Mouse (Mus musculus) embryonic facial prominence, embryonic 14.5 days (tissue): ENCODE results near the gene Snx32. TPM values are rescaled to one million over a fixed set of nuclear protein-coding genes. Genes with fewer than 3 reads are reported as not detected.

Source experiments
- ATAC-seq: fragments of 200-750 bp; cut with Nextera tagmentation; 2 replicates; pipeline ENCODE4 v1.8.0; 2017; ENCODE audit warnings: low read depth, moderate number of reproducible peaks, moderate TSS enrichment
- DNase-seq: peaks from one replicate; pipeline ENCODE4 v3.0.0-alpha.2; 2015; ENCODE audit warnings: low spot score
- H3K27ac ChIP-seq: fragments of 300-500 bp; sonication (generic); replicated peaks from 2 replicates; pipeline ENCODE4 v1.5.1; 2014; ENCODE audit warnings: low read depth, mild to moderate bottlenecking, low read length, moderate library complexity
- H3K27me3 ChIP-seq: fragments of 300-500 bp; sonication (generic); replicated peaks from 2 replicates; pipeline ENCODE4 v1.6.1; 2014; ENCODE audit warnings: low read length; ENCODE audit not compliant: control insufficient read depth, insufficient read depth
- H3K36me3 ChIP-seq: fragments of 300-500 bp; sonication (generic); 2 replicates; pipeline ENCODE4 v1.6.1; 2014; ENCODE audit warnings: low read length, mixed read lengths; ENCODE audit not compliant: control insufficient read depth, insufficient read depth
- H3K4me1 ChIP-seq: fragments of 300-500 bp; sonication (generic); 2 replicates; pipeline ENCODE4 v1.6.1; 2014; ENCODE audit warnings: antibody characterized with exemption, low read length; ENCODE audit not compliant: control insufficient read depth, insufficient read depth
- H3K4me2 ChIP-seq: fragments of 300-500 bp; sonication (generic); 2 replicates; pipeline ENCODE4 v1.6.1; 2014; ENCODE audit warnings: low read depth, mild to moderate bottlenecking, low read length, moderate library complexity, mixed read lengths
- H3K4me3 ChIP-seq: fragments of 300-500 bp; sonication (generic); 2 replicates; pipeline ENCODE4 v1.5.1; 2014; ENCODE audit warnings: low read depth, mild to moderate bottlenecking, low read length
- H3K9ac ChIP-seq: fragments of 300-500 bp; sonication (generic); 2 replicates; pipeline ENCODE4 v1.6.1; 2014; ENCODE audit warnings: low read depth, mild to moderate bottlenecking, low read length, moderate library complexity, mixed read lengths
- H3K9me3 ChIP-seq: fragments of 300-500 bp; sonication (generic); 2 replicates; pipeline ENCODE4 v1.6.1; 2016; ENCODE audit warnings: low read length; ENCODE audit not compliant: control insufficient read depth
- WGBS: fragments of 180-500 bp; shearing (Covaris S2); extraction: QIAGEN DNeasy Blood & Tissue Kit; methylation state at CpG from one replicate; pipeline ENCODE4 v1.1.7; 2014; 5-methylcytosine and 5-hydroxymethylcytosine counted together
- polyA plus RNA-seq: library from polyadenylated mRNA; unstranded; fragments of >200 nt; fragmentation: Nextera tagmentation; extraction: Ambion mirVana; gene quantifications from 2 replicates; pipeline ENCODE4 v1.2.1, GENCODE M21; 2014

The Snx32 gene
- polyA plus RNA-seq, 1 experiment from 2014 or later: 10.7 TPM

- Histone ChIP-seq H3K9me3 (no peaks in the 10 kb centered on the region), H3K27me3 (no peaks in the 10 kb centered on the region), H3K4me1 (0 out of 2 replicates have a peak, but pooled peaks cover 3% of the 10 kb centered on the region), H3K27ac (no peak within 1 kb of the TSS), H3K4me2 (no peak within 1 kb of the TSS), H3K36me3 (peaks cover 42% of the 10 kb centered on the region), H3K9ac (no peak within 1 kb of the TSS), H3K4me3 (no peak within 1 kb of the TSS)
- 51% methylated on average over 5 of the region's 5 CpGs for WGBS
- ATAC-seq (no peak), DNase-seq (no peak)
Measured at GRCm38 (mm10) chr19:5468374-5468773, 42.0 kb downstream of the Snx32 start, which contains the start of gene Ctsw. Ctsw (minus strand) TSS chr19:5468507.

DNA sequence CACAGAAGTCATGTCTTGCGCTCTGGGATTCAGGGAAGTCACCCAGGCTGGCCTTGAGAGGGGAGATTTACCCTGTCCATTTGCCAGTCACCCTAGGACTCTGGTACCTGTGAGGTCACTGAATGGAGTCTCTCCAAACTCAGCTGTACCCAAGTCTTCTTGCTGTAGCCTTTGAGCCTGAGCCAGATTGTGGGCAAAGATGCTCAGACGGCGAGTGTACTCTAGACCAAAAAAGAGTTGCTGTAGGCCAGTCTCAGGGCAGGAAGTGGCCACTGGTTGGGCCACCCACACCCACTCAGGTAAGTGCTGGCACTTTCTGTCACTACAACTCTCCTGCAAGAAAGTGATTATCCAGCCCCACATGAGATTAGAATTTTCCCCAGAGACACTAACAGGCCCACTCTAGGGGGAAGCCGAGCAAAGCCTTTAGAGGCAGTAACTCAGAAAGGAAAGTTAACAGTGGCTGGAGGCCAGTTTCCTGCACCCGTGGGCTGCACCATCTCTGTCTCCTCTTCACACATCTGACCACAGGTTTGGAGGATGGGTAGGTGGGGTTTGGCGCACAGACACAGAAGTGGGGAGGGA is 43.3 kb downstream of the Snx32 start:
- 92% methylated on average over 6 of the region's 6 CpGs for WGBS

DNA sequence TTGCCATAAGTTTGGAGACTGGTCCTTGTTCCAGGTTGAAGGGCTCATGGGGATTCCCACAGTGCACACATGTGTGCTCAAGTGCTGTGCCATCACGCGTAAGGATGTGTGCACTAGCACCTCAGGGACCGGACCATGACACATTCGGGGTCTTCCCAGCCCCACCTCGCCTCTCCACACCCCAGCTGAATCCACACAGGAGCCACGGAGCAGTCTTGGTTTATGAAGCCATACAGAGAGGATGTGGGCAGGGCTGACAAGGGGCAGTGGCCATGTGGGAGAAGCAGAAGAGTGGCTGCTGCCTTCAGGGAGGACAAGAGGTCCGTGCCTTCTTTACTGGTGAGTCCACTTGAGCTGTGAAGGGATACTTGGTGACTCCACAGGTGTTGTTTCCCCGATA is 45.3 kb downstream of the Snx32 start:
- Histone ChIP-seq H3K4me1 (peaks cover 10% of the 10 kb centered on the region), H3K4me2 (no peak overlapping the region), H3K9ac (no peak overlapping the region), H3K27ac (no peak overlapping the region), H3K4me3 (no peak overlapping the region), H3K27me3 (no peaks in the 10 kb centered on the region), H3K9me3 (no peaks in the 10 kb centered on the region), H3K36me3 (peaks cover 53% of the 10 kb centered on the region)
- DNase-seq: no peak
- 94% methylated on average over 8 of the region's 8 CpGs for WGBS
- ATAC-seq: no peak

More for the DNA sequence above, 43.3 kb downstream of the Snx32 start:
- Histone ChIP-seq H3K9ac (no peak overlapping the region), H3K9me3 (no peaks in the 10 kb centered on the region), H3K36me3 (peaks cover 53% of the 10 kb centered on the region), H3K4me3 (no peak overlapping the region), H3K4me1 (0 out of 2 replicates have a peak, but pooled peaks cover 3% of the 10 kb centered on the region), H3K27ac (no peak overlapping the region), H3K4me2 (no peak overlapping the region), H3K27me3 (no peaks in the 10 kb centered on the region)
- ATAC-seq (no peak), DNase-seq (no peak)

DNA sequence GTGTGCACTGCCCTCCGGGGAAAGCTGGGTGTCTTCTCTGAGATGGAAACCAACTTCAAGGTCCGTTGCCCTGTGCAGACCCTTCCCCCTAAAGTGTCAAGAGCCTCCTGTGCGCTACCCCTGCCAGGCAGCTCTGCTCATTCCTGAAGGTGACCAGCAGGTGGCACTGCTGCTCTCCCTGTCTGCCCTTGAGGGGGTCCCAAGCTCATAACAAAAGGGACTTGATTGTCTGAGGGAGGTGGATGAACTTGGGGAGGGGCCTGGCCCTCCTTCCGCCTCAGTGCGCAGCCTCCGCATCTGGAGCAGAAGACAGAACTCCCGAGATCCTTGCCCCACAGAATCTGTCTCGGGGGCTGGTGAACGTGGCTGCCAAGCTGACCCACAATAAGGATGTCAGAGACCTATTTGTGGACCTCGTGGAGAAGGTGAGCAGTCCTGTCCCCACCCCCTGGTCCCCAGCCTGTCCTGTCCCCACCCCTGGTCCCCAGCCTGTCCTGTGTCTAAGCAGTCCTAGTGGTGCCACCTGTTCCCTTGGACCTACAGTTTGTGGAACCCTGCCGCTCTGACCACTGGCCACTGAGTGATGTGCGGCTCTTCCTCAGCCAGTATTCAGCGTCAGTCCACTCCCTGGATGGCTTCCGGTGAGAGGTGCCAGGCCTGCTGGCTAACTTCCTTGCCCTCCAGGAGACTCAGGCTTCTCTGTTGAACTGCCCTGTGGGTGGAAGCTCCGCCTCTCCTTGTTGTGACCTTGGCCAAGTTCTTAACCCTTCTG is 46.4 kb downstream of the Snx32 start:
- DNase-seq: peak; percentile 86
- Histone ChIP-seq H3K4me1 (peaks cover 13% of the 10 kb centered on the region), H3K9me3 (no peaks in the 10 kb centered on the region), H3K4me2 (peak overlapping the region; percentile 46), H3K27me3 (no peaks in the 10 kb centered on the region), H3K4me3 (peak overlapping the region; percentile 23), H3K9ac (peak overlapping the region; percentile 59), H3K27ac (0 out of 2 replicates have a peak overlapping the region, but pooled peaks have one; percentile 42), H3K36me3 (peaks cover 53% of the 10 kb centered on the region)
- 35% methylated on average over 15 of the region's 15 CpGs for WGBS
- peak; percentile 73; the same call in 1 of the 2 replicates for ATAC-seq

DNA sequence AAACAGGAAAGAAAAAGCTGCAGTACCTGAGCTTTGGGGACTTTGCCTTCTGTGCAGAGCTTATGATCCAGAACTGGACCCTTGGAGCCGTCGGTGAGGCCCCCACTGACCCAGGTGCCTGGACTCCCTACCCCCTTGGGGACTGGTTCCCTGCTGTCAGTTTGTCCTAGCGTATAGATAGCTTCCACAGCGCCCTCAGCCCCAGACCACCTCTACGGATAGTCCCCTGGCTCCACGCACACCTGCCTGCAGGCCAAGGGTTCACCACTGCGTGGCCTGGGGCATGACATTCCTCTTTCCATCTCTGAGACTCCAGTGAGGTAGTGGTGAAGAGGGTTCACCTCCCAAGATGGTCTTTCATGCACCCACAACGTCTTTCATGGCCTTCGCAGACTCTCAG is 47.1 kb downstream of the Snx32 start:
- H3K4me3 ChIP-seq: no peak overlapping the region
- no peaks in the 10 kb centered on the region for H3K9me3 ChIP-seq
- no peak for DNase-seq
- H3K27me3 ChIP-seq: no peaks in the 10 kb centered on the region
- H3K27ac ChIP-seq: no peak overlapping the region
- peaks cover 53% of the 10 kb centered on the region for H3K36me3 ChIP-seq
- H3K4me1 ChIP-seq: peaks cover 13% of the 10 kb centered on the region
- 83% methylated on average over 9 of the region's 9 CpGs for WGBS
- H3K4me2 ChIP-seq: no peak overlapping the region
- no peak for ATAC-seq
- no peak overlapping the region for H3K9ac ChIP-seq

DNA sequence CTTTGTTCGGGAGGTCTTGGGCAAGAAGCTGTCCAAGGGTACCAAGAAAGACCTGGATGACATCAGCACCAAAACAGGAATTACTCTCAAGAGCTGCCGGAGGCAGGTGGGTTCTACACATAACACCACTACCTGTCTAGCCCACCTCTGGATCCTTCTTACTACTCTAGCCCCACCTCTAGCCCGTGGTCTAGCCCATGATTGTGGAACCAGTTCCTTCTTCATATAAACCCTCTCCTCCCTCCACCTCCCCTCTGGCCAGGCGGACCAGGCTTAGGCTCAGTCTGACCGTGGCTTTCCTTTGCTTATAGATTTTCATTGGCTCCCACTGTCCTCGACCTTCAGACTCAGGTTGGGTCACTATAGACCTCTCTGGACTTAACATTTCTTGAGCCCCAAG is 48.9 kb downstream of the Snx32 start:
- peaks cover 16% of the 10 kb centered on the region for H3K4me1 ChIP-seq
- peak overlapping the region; percentile 96 for H3K4me2 ChIP-seq
- peaks cover 36% of the 10 kb centered on the region for H3K36me3 ChIP-seq
- DNase-seq: no peak
- peak overlapping the region; percentile 68 for H3K4me3 ChIP-seq
- peak overlapping the region; percentile 71 for H3K9ac ChIP-seq
- 82% methylated on average over 6 of the region's 6 CpGs for WGBS
- H3K9me3 ChIP-seq: no peaks in the 10 kb centered on the region
- H3K27me3 ChIP-seq: no peaks in the 10 kb centered on the region
- no peak for ATAC-seq
- H3K27ac ChIP-seq: no peak overlapping the region

DNA sequence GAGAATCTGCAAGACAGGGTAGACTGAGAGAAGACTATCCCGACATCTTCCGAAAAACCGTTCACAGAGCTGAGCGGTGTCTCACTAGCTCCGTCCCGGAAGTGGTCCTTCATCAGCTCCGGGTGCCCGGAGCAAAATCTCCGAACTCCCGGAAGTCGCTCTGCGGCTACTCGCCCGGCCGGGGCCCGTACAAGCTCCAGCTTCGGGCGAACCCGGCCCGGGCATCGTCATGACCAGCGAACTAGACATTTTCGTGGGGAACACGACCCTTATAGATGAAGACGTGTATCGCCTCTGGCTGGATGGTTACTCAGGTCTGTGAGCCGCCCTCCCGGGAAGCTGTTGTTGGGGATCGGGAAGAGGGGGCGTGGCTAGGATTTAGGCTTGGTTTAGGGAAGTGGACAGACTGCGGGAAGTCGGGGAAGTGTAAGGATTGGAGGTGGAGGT is 49.9 kb downstream of the Snx32 start, which contains the start of gene Fibp:
TSS of gene Fibp (plus strand) at position 151 of the 447 bp plus-strand sequence.
- Histone ChIP-seq H3K27me3 (no peaks in the 10 kb centered on the region), H3K27ac (no peak within 1 kb of the TSS; the same call in 1 of the 2 replicates), H3K9ac (peak within 1 kb of the TSS; percentile 71), H3K4me3 (peak within 1 kb of the TSS; percentile 68), H3K4me1 (peaks cover 25% of the 10 kb centered on the region), H3K4me2 (peak within 1 kb of the TSS; percentile 96), H3K9me3 (no peaks in the 10 kb centered on the region), H3K36me3 (peaks cover 27% of the 10 kb centered on the region)
- DNase-seq: peak; percentile 94
- under 1% methylated on average over 30 of the region's 32 CpGs for WGBS
- ATAC-seq: peak; percentile 74

GRCm38 (mm10) chr19:5459896-5460295 is 50.4 kb downstream of the Snx32 start:
- Histone ChIP-seq H3K4me1 (peaks cover 27% of the 10 kb centered on the region), H3K36me3 (peaks cover 21% of the 10 kb centered on the region), H3K4me2 (peak overlapping the region; percentile 96), H3K27me3 (no peaks in the 10 kb centered on the region), H3K9ac (peak overlapping the region; percentile 71), H3K9me3 (no peaks in the 10 kb centered on the region), H3K27ac (no peak overlapping the region), H3K4me3 (peak overlapping the region; percentile 68)
- no peak for DNase-seq
- WGBS: 33% methylated on average over 3 of the region's 3 CpGs
- ATAC-seq: no peak
